Mouse (Mus musculus) intestine, embryonic 14.5 days (tissue): ENCODE measurements around the gene Rere. TPM values are rescaled to one million over a fixed set of nuclear protein-coding genes. Genes with fewer than 3 reads are reported as not detected.
"Not testable (repeated sequence)": the region's sequence is repeated elsewhere in the genome, so short reads cannot be mapped to it uniquely, and the experiment has no call there.

Source experiments
- ATAC-seq: fragments of 200-750 bp; cut with Nextera tagmentation; replicated peaks from 2 replicates; pipeline ENCODE4 v1.8.0; 2017; ENCODE audit warnings: low read depth, moderate number of reproducible peaks, moderate TSS enrichment, moderate library complexity; ENCODE audit not compliant: low FRiP score, low TSS enrichment
- DNase-seq: peaks from one replicate; pipeline ENCODE4 v3.0.0-alpha.2; 2018; ENCODE audit warnings: low spot score
- H3K27ac ChIP-seq: fragments of 300-500 bp; sonication (generic); 2 replicates; pipeline ENCODE4 v1.5.1; 2014; ENCODE audit warnings: low read depth, mild to moderate bottlenecking, control low read depth
- H3K27me3 ChIP-seq: fragments of 300-500 bp; sonication (generic); replicated peaks from 2 replicates; pipeline ENCODE4 v1.6.1; 2014; ENCODE audit warnings: low read length, control low read depth; ENCODE audit not compliant: control insufficient read depth, insufficient read depth
- H3K36me3 ChIP-seq: fragments of 300-500 bp; sonication (generic); 2 replicates; pipeline ENCODE4 v1.6.1; 2014; ENCODE audit warnings: low read length, control low read depth; ENCODE audit not compliant: control insufficient read depth, insufficient read depth
- H3K4me1 ChIP-seq: fragments of 300-500 bp; sonication (generic); replicated peaks from 2 replicates; pipeline ENCODE4 v1.6.1; 2014; ENCODE audit warnings: low read length, control low read depth, mixed read lengths; ENCODE audit not compliant: control insufficient read depth, insufficient read depth
- H3K4me2 ChIP-seq: fragments of 300-500 bp; sonication (generic); 2 replicates; pipeline ENCODE4 v1.6.1; 2014; ENCODE audit warnings: low read length
- H3K4me3 ChIP-seq: fragments of 300-500 bp; sonication (generic); 2 replicates; pipeline ENCODE4 v1.5.1; 2014; ENCODE audit warnings: low read depth, low read length, control low read depth, mixed read lengths
- H3K9ac ChIP-seq: fragments of 300-500 bp; sonication (generic); 2 replicates; pipeline ENCODE4 v1.6.1; 2014; ENCODE audit warnings: mild to moderate bottlenecking, low read length
- H3K9me3 ChIP-seq: fragments of 300-500 bp; sonication (generic); 2 replicates; pipeline ENCODE4 v1.6.1; 2016; ENCODE audit warnings: low read length, control low read depth; ENCODE audit not compliant: control insufficient read depth
- WGBS: fragments of 180-500 bp; shearing (Covaris S2); extraction: QIAGEN DNeasy Blood & Tissue Kit; methylation state at CpG from one replicate; pipeline ENCODE4 v1.1.7; 2014; 5-methylcytosine and 5-hydroxymethylcytosine counted together
- polyA plus RNA-seq: library from polyadenylated mRNA; unstranded; fragments of >200 nt; fragmentation: Nextera tagmentation; extraction: Ambion mirVana; gene quantifications from 2 replicates; pipeline ENCODE4 v1.2.1, GENCODE M21; 2014

Rere gene
- polyA plus RNA-seq, 1 experiment from 2014 or later: 38.0 TPM

DNA sequence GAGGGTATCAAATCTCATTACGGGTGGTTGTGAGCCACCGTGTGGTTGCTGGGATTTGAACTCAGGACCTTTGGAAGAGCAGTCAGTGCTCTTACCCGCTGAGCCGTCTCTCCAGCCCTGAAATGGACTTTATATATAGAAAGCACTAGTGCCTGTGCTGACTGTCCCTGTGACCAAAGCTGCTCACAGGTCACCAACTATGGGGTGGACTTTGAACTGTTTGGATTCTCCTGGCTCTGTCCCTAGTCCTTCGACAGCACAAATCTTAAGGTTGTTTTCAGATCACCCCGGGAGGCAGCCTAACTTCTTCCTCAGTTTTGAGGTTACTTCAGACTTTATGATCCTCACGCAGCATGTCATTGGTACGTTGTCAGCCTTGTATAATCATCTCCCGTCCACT, 267.9 kb downstream of the Rere start:
- peaks cover 11% of the 10 kb centered on the region; the same call in 1 of the 2 replicates for H3K4me1 ChIP-seq
- DNase-seq (no peak), ATAC-seq (no peak)
- no peaks in the 10 kb centered on the region for H3K9me3 ChIP-seq
- no peak overlapping the region for H3K27ac ChIP-seq
- H3K4me2 ChIP-seq: no peak overlapping the region
- WGBS: 90% methylated on average over 9 of the region's 9 CpGs
- H3K36me3 ChIP-seq: peaks cover 22% of the 10 kb centered on the region; the same call in 1 of the 2 replicates
- H3K9ac ChIP-seq: no peak overlapping the region
- no peak overlapping the region for H3K4me3 ChIP-seq
- no peaks in the 10 kb centered on the region for H3K27me3 ChIP-seq

DNA sequence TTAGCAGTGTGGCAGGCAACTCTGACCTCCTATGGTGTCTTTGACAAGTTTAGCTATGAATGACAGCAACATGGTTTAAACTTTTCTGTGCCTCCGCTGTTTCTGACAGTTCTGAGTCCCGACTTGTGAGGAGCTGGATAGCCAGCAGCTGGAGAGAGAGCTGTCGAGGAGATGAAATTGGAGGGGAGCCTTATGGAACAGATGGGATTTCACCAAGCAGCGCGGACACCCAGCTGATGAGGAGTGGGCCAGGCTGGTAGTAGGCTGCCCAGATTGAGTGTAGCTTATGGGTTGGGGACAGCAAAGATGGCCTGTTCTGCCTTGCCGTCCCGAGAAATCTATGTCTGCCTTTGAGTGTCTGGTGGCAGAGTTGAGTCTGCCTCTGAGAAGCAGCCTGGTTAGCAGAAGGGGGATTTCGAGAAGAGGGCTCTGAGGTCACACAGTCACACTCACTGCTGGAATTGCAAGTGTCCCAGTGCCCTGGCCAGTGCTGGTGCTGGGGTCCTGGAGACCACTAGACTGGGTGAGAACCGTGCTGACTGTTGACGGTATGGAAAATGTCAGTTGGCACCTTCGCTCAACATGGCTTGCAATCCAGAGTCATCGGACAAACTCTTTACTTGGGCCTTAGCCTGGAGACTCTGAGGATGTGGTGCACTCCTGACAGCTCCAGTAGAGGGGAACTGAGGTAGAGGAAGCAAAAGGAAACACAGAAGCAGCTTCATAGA, 268.7 kb downstream of the Rere start:
- no peak for DNase-seq
- Histone ChIP-seq H3K36me3 (peaks cover 22% of the 10 kb centered on the region; the same call in 1 of the 2 replicates), H3K27ac (no peak overlapping the region), H3K4me3 (no peak overlapping the region), H3K9me3 (no peaks in the 10 kb centered on the region), H3K27me3 (no peaks in the 10 kb centered on the region), H3K9ac (no peak overlapping the region), H3K4me2 (no peak overlapping the region), H3K4me1 (peaks cover 8% of the 10 kb centered on the region; the same call in 1 of the 2 replicates)
- WGBS: 88% methylated on average over 12 of the region's 12 CpGs
- no peak for ATAC-seq

DNA sequence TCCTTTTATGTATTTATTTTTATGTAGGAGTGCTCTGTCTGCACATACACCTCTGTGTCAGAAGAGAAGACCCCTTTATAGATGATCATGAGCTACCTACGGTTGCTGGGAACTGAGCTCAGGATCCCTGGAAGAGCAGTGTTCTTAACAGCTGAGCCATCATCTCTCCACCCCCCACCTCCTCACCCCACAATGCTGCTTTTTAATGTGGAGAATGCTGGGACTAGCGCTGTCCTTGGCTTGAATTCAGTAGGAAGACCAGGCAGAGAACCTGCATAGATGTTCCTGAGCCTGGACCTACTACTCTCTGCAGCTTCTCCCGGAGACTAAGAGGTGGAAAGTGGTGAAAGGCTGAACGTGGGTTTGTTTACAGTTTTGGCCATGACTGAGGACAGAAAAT, 269.9 kb downstream of the Rere start:
- no peaks in the 10 kb centered on the region for H3K27me3 ChIP-seq
- 54% methylated on average over 4 of the region's 4 CpGs for WGBS
- ATAC-seq (no peak), DNase-seq (no peak)
- H3K4me1 ChIP-seq: peaks cover 15% of the 10 kb centered on the region
- no peak overlapping the region for H3K9ac ChIP-seq
- no peak overlapping the region for H3K4me3 ChIP-seq
- H3K36me3 ChIP-seq: peaks cover 18% of the 10 kb centered on the region; the same call in 1 of the 2 replicates
- no peak overlapping the region for H3K4me2 ChIP-seq
- no peaks in the 10 kb centered on the region for H3K9me3 ChIP-seq
- H3K27ac ChIP-seq: no peak overlapping the region

DNA sequence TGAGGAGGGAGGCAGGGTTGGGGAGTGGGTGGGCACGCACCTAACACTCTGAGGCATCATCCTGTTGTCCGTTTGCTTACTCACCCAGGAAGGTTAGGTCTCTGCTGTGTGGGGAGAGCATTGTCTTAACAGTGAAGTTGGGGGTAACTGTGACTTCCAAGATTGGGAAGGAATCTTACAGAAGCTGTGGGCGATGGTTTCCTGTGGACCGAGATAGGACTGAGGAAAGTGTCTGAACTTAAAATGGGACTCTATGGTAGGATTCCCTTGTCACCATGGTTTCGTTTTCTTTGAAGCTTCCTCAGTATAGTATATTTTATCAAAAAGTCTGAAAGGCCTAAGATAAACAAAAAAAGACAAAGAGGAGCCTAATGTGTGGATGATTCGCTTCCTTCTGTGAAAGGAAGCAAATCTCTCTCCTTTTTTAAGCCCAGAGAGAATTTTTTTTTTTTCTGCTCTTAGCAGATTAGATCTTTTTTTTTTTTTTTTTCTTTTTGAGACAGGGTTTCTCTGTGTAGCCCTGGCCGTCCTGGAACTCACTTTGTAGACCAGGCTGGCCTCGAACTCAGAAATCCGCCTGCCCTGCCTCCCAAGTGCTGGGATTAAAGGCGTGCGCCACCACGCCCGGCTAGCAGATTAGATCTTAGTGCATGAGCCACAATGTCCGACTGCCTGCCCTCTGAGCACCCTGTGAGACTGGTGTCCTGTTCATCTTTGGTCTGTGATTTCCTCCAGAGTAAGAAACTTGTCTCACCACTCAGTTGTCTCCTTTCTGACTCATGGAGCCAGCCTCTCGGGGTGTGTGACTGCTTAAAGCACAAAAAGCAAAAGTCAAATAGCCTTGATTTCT, 271.5 kb downstream of the Rere start:
- ATAC-seq (no peak), DNase-seq (no peak)
- H3K36me3 ChIP-seq: peaks cover 11% of the 10 kb centered on the region; the same call in 1 of the 2 replicates
- no peak overlapping the region for H3K27ac ChIP-seq
- H3K9me3 ChIP-seq: no peaks in the 10 kb centered on the region
- peaks cover 25% of the 10 kb centered on the region for H3K4me1 ChIP-seq
- 79% methylated on average over 15 of the region's 15 CpGs for WGBS
- no peak overlapping the region for H3K9ac ChIP-seq
- no peak overlapping the region for H3K4me3 ChIP-seq
- no peaks in the 10 kb centered on the region for H3K27me3 ChIP-seq
- no peak overlapping the region for H3K4me2 ChIP-seq

DNA sequence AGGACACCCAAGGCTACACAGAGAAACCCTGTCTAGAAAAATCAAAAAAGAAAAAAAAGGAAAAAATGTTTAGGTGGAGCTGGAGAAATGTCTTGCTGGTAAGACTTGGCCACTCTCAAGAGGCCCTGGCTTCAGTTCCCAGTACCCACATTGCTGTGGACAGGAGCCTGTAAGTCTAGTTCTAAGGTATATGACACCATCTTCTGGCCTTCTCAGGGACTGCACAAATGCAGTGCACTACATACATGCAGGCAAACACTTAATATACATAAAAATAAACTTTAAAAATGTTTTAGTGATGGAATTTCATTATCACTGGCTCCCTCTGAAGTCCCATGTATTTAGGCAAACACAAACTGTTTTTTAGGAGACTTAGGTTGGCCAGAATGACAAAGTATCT, 274.3 kb downstream of the Rere start:
- no peak for ATAC-seq
- H3K27me3 ChIP-seq: no peaks in the 10 kb centered on the region
- no peak for DNase-seq
- no peak overlapping the region for H3K4me2 ChIP-seq
- no peak overlapping the region for H3K4me3 ChIP-seq
- H3K9ac ChIP-seq: no peak overlapping the region
- no peaks in the 10 kb centered on the region for H3K9me3 ChIP-seq
- H3K36me3 ChIP-seq: 0 out of 2 replicates have a peak, but pooled peaks cover 4% of the 10 kb centered on the region
- H3K27ac ChIP-seq: peak overlapping the region; percentile 84
- peaks cover 23% of the 10 kb centered on the region for H3K4me1 ChIP-seq

DNA sequence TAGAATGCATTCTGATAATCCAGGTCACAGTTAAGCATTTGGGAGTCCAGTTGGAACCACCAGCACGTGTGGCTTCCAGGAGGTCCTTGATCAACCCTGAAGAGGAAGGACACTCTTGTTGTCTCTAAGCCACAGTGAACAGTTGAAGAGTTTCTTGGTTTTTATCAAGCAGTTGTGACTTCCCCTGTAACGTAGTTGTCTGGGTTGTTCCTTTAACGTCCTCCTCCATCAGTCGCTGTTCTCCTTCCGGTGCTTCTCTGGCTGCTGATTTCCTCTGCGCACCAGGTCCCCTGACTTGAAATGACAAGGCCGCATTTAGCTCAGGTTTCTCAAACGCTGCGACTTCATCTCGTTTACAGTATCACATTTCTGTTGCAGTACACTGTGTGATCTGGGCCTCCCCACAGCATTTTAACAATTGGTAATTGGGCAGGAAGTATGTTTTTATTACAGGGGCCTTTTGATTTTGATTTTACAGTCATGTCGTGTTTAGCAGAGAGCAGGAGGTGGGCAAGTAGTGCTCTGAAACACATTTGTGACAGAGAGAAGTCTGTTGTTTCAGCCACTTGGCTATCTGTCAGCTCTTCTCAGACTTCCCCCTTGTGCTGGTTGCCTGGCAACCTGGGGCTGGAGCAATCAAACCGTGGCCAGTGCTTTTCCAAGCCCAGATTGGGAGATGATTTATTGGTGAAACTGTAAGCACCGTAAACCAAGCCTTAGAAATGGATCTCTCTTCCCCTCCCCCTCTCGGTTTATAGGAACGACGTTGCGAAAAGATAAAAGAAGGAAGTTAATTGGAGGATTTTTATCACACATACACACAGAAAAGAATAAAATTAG, 275.2 kb downstream of the Rere start:
- ATAC-seq (peak; percentile 76), DNase-seq (peak; percentile 77)
- Histone ChIP-seq H3K36me3 (no peaks in the 10 kb centered on the region), H3K4me3 (no peak overlapping the region), H3K4me1 (peaks cover 22% of the 10 kb centered on the region), H3K9me3 (no peaks in the 10 kb centered on the region), H3K27me3 (no peaks in the 10 kb centered on the region), H3K4me2 (peak overlapping the region; percentile 36), H3K27ac (peak overlapping the region; percentile 84), H3K9ac (no peak overlapping the region)
- 5% methylated on average over 17 of the region's 17 CpGs for WGBS

DNA sequence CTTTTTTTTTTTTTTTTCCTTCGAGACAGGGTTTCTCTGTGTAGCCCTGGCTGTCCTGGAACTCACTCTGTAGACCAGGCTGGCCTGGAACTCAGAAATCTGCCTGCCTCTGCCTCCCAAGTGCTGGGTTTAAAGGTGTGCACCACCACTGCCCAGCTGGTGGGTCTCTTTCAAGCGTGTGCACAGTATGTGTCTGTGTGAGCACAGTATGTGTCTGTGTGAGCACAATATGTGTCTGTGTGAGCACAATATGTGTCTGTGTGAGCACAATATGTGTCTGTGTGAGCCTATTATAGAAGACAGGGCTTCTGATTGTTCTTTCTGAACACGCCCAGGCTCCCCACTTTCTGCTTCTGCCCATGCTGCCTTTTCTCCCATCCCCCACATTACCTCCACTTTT, 275.8 kb downstream of the Rere start:
- Histone ChIP-seq H3K27ac (peak overlapping the region; percentile 84; the same call in 1 of the 2 replicates), H3K4me1 (peaks cover 22% of the 10 kb centered on the region)
- H3K9me3 ChIP-seq, DNase-seq, H3K4me2 ChIP-seq, ATAC-seq, H3K9ac ChIP-seq, H3K27me3 ChIP-seq, H3K4me3 ChIP-seq, H3K36me3 ChIP-seq: not testable (repeated sequence)
- WGBS: 54% methylated on average over 3 of the region's 3 CpGs

DNA sequence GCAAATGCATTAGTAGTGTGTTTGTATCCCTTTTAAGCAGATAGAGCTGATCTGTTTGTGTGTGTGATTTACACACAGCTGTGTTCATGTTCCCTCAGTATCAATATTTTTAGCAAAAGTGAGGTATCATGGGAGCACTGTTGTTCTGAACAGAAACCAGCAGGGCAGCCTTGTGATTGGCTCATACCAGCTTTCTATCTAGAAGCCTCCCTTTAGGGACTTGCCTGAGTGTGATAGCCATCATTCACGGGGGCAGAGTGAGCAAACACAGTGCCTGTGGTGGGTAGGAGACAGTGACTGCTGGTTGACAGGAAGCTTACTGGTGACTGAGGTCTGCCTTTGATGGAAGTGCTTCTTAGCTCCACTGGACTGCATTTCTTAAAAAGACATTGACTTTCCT, 276.5 kb downstream of the Rere start:
- ATAC-seq (no peak), DNase-seq (no peak)
- H3K9ac ChIP-seq: no peak overlapping the region
- no peak overlapping the region for H3K4me3 ChIP-seq
- 41% methylated on average over 1 of the region's 1 CpGs for WGBS
- H3K36me3 ChIP-seq: no peaks in the 10 kb centered on the region
- no peaks in the 10 kb centered on the region for H3K27me3 ChIP-seq
- no peaks in the 10 kb centered on the region for H3K9me3 ChIP-seq
- no peak overlapping the region for H3K4me2 ChIP-seq
- no peak overlapping the region for H3K27ac ChIP-seq
- H3K4me1 ChIP-seq: peaks cover 17% of the 10 kb centered on the region
